Mouse (Mus musculus) kidney, postnatal 0 days (tissue): ENCODE measurements around the gene Lnx1. TPM values are rescaled to one million over a fixed set of nuclear protein-coding genes. Genes with fewer than 3 reads are reported as not detected.

Source experiments
- ATAC-seq: fragments of 200-750 bp; cut with Nextera tagmentation; replicated peaks from 2 replicates; pipeline ENCODE4 v1.8.0; 2017; ENCODE audit warnings: low read depth, moderate number of reproducible peaks, moderate TSS enrichment, moderate library complexity; ENCODE audit not compliant: low FRiP score
- DNase-seq: peaks from one replicate; pipeline ENCODE4 v3.0.0-alpha.2; 2016; ENCODE audit warnings: low spot score
- H3K27ac ChIP-seq: fragments of 300-500 bp; sonication (generic); 2 replicates; pipeline ENCODE4 v1.5.1; 2014; ENCODE audit warnings: mild to moderate bottlenecking
- H3K27me3 ChIP-seq: fragments of 300-500 bp; sonication (generic); 2 replicates; pipeline ENCODE4 v1.6.1; 2014; ENCODE audit warnings: low read length, mixed read lengths; ENCODE audit not compliant: insufficient read depth
- H3K36me3 ChIP-seq: fragments of 300-500 bp; sonication (generic); 2 replicates; pipeline ENCODE4 v1.6.1; 2014; ENCODE audit warnings: low read length, mixed read lengths; ENCODE audit not compliant: insufficient read depth
- H3K4me1 ChIP-seq: fragments of 300-500 bp; sonication (generic); replicated peaks from 2 replicates; pipeline ENCODE4 v1.6.1; 2014; ENCODE audit warnings: antibody characterized with exemption, low read length, mixed read lengths; ENCODE audit not compliant: insufficient read depth
- H3K4me2 ChIP-seq: fragments of 300-500 bp; sonication (generic); 2 replicates; pipeline ENCODE4 v1.6.1; 2014; ENCODE audit warnings: mild to moderate bottlenecking, low read length, moderate library complexity, mixed read lengths
- H3K4me3 ChIP-seq: fragments of 300-500 bp; sonication (generic); replicated peaks from 2 replicates; pipeline ENCODE4 v1.5.1; 2014; ENCODE audit warnings: low read depth, low read length
- H3K9ac ChIP-seq: fragments of 300-500 bp; sonication (generic); 2 replicates; pipeline ENCODE4 v1.6.1; 2014; ENCODE audit warnings: low read depth, low read length
- H3K9me3 ChIP-seq: fragments of 300-500 bp; sonication (generic); replicated peaks from 2 replicates; pipeline ENCODE4 v1.6.1; 2016; ENCODE audit warnings: low read length, inconsistent platforms, mixed read lengths
- CTCF ChIP-seq: IDR thresholded peaks from 2 replicates; pipeline ENCODE4 v1.5.1; 2016; ENCODE audit warnings: antibody characterized with exemption, low read depth, mild to moderate bottlenecking, moderate library complexity
- WGBS: fragments of 180-500 bp; shearing (Covaris S2); extraction: QIAGEN DNeasy Blood & Tissue Kit; methylation state at CpG from one replicate; pipeline ENCODE4 v1.1.7; 2014; 5-methylcytosine and 5-hydroxymethylcytosine counted together
- polyA plus RNA-seq: library from polyadenylated mRNA; unstranded; fragments of >200 nt; fragmentation: Nextera tagmentation; extraction: Ambion mirVana; gene quantifications from 2 replicates; pipeline ENCODE4 v1.2.1, GENCODE M21; 2015

Gene Lnx1
- polyA plus RNA-seq, 1 experiment from 2014 or later = 3.5 TPM

DNA sequence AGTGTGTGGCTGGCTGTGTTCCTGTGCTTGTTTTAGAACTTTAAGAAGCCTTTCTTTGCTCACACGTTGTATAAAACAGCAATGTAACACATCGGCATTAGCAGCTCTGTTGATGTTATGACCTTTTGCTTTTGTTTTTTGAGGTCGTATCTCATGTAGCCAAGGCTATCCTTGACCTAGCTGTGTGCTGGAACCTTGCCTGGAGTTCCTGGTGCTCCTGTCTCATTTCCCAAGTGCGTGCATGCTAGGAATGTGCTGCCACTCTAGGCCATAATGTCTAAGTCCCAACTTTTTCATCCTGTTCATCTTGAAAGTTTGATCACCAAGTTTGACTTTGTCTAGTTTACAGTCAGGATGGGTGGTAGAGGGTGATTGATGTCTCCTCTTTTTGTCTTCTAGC is 157.1 kb downstream of the Lnx1 start:
- DNase-seq = no peak
- H3K4me2 ChIP-seq = no peak overlapping the region
- H3K9me3 ChIP-seq = no peaks in the 10 kb centered on the region
- no peak for ATAC-seq
- H3K4me1 ChIP-seq = no peaks in the 10 kb centered on the region
- peaks cover 27% of the 10 kb centered on the region for H3K36me3 ChIP-seq
- no peak overlapping the region for H3K9ac ChIP-seq
- H3K4me3 ChIP-seq = no peak overlapping the region
- H3K27ac ChIP-seq = no peak overlapping the region
- TF ChIP-seq CTCF = no peak
- H3K27me3 ChIP-seq = no peaks in the 10 kb centered on the region
- 91% methylated on average over 4 of the region's 4 CpGs for WGBS

Other genes starting within 250 kb of the Lnx1 start
- 15.4 and 16.8 TPM in 2 replicates for gene Scfd2, start 171.2 kb downstream of the Lnx1 start, polyA plus RNA-seq
- 63.4 and 68.3 TPM in 2 replicates for gene Fip1l1, start 167.5 kb downstream of the Lnx1 start, polyA plus RNA-seq